15 mouse cellular contexts compared by ENCODE assay signal in the genomic region with DNA sequence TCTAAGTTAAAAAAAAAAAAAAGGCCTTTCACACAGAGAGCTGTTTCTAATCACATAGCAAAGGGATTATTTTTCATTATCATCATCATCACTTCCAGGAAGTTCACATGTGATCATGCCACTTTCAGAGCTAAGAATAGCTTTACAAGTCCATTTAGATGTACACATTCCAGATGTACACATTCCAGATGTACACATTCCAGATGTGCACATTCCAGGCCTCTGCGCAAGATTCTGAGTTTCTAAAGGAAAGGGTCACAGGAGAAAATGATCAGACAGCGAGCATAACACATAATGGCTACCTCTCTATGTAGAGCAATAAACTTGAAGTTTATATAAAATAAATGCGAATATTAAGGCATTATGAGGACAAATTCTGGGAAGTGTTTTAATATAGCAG.
"Had no signal": no experiment of that assay in that cellular context is flagged by ENCODE, and none has a peak within 500 bp of the region (broad histone marks: within the 10 kb centered on the region; RNA-seq: fewer than 3 reads in every experiment).

No protein-coding gene starts in this region.

- H3K9ac ChIP-seq: liver, embryonic 15.5 days; midbrain, embryonic 12.5 days had no signal

- H3K27ac ChIP-seq: layer of hippocampus, adult 2 months; liver, embryonic 15.5 days; macrophage; midbrain, embryonic 12.5 days had no signal

- H3K4me2 ChIP-seq: liver, embryonic 11.5 days; liver, embryonic 15.5 days; midbrain, embryonic 12.5 days had no signal

- H3K27me3 ChIP-seq: liver, embryonic 15.5 days; megakaryocyte, embryonic 14.5 days; midbrain, embryonic 12.5 days had no signal

- DNase-seq: kidney, adult 8-10 months; kidney, postnatal 10 days; kidney, postnatal 4 days; left cerebral cortex, postnatal 4 days; lung, adult 2 months; lung, postnatal 10 days; right cerebral cortex, postnatal 25 days; thymus, postnatal 36 days had no signal

- ATAC-seq: midbrain, embryonic 16.5 days had no signal

- H3K4me3 ChIP-seq: layer of hippocampus, adult 2 months; liver, embryonic 15.5 days; megakaryocyte, embryonic 14.5 days; midbrain, embryonic 12.5 days had no signal

- H3K36me3 ChIP-seq: liver, embryonic 15.5 days; midbrain, embryonic 12.5 days had no signal

- H3K4me1 ChIP-seq: liver, embryonic 15.5 days; megakaryocyte, embryonic 14.5 days; midbrain, embryonic 12.5 days had no signal

- H3K9me3 ChIP-seq: liver, embryonic 15.5 days; megakaryocyte, embryonic 14.5 days; midbrain, embryonic 12.5 days had no signal
